Mouse (Mus musculus) lung, adult 18-20 months (tissue): Measurements from ENCODE around the gene Ifit3b.
A peak's percentile ranks its signal among the peaks of the same experiment; 100 is the strongest.
"Not testable (repeated sequence)": the region's sequence is repeated elsewhere in the genome, so short reads cannot be mapped to it uniquely, and the experiment has no call there.

ENCODE experiments used
- DNase-seq, 2 experiments: peaks; one replicate each; pipeline ENCODE4 v3.0.0; 2022; ENCODE audit warnings: mixed read lengths in 2 of 2

The Ifit3b gene

GRCm38 (mm10) chr19:34612243-34613001 lies 4.7 kb downstream of the Ifit3b start:
- DNase-seq: not testable (repeated sequence)

DNA sequence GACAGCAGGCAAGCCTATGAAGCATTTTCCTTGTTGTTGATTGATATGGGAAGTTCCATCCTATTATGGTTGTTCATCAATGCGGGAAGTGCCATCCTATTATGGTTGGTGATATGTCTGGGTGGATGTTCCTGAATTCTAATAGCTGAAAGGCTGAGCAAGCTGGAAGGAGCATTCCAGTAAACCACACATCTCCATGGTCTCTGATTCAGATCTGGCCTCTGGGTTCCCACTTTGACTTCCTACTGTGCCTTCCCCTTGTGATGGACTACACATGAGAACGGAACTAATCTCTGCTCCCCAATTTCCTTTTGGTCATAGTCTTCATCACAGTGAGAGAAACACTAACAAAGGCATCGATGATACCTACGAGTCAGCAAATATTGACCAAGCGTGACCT lies 13.1 kb downstream of the Ifit3b start:
- DNase-seq: no peak

GRCm38 (mm10) chr19:34623781-34624180 lies 16.0 kb downstream of the Ifit3b start:
- no peak for DNase-seq

DNA sequence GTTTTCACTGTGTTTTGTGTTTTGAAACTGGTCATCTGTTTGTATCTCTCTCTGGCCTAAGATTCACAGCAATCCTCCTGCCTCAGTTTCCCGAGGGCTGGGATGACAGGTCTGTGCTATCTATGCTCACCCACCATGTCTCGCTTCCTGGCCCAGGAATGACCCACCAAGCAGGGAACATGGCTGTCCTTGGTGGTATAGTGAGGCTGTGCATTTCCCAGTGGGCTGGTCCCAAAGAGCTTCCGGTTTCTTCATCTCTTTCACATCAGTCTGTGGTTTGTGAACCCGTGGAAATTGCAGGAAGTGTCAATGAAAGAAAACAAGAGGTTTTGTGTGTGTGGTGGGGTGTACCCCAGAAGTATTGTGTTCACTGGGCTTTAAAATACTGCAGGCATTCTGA lies 16.9 kb downstream of the Ifit3b start:
- DNase-seq: no peak

DNA sequence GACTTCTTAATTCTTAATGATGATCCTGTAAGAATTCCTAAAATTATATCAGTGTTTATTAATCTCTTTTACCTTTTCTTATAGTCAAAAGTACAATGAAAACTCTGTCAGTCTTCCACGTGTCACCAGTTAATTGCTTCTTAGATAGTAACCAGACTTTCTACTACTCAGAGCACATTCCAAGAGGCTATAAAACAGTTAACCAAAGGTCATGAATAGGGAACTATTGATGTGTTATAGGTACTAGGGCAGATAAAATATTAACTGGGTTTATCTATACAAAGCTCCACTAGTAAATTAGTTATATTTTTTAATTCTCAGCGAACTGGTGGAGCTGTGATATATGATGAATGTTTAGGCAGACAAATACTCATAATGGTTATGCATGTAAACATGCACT lies 19.7 kb downstream of the Ifit3b start:
- DNase-seq: no peak

DNA sequence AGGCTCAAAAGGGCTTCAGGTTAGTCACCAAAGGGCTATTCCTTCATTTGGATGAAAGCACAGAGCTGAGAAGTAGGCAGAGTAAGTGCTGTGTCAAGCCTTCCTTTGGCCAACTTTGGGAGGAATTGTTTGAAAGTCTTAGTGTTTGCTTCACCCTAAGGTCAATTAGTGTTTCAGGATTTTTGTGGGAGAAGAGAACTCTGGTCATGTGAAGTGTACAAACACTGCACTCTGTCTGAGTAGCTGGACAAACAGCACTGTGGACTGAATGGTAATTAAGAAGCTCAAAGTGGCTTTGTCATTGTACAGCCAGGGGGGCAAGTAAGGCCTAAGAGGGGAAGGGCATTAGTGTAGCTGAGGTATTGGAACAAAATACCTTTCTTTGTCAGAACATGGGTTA lies 23.7 kb downstream of the Ifit3b start:
- DNase-seq: peak; percentile 35 to 63

DNA sequence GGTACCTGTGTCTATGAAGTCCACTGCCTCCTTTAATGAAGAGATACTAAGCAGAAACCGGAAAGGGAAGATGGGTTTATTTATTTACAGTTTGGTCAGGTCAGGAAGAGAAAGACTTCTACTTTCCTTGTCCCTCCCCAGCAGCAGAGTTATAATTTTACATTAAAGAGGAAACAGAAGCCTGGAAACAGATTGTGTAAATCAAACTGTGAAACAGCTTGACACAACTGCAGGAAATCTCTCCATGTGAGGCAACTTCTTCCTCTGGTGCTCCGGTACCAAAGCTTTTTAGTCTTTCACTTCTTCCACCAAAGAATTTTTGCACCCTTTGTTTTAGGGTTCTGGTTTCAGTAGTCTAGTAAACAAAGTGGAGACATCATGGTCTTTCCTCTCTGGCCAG lies 25.7 kb downstream of the Ifit3b start:
- DNase-seq: no peak

- DNase-seq: peak; percentile 48 to 63
Observed at GRCm38 (mm10) chr19:34636933-34637557, 29.3 kb downstream of the Ifit3b start.

GRCm38 (mm10) chr19:34640623-34641022 lies 32.9 kb downstream of the Ifit3b start, which contains the start of the genes Ifit1bl2 and Ifit1:
Gene Ifit1bl2 (minus strand): TSS chr19:34640743.
Gene Ifit1 (plus strand): TSS chr19:34640871.
- DNase-seq: peak; percentile 27 to 53

- no peak for DNase-seq
Observed at GRCm38 (mm10) chr19:34642616-34643015, 34.8 kb downstream of the Ifit3b start.

DNA sequence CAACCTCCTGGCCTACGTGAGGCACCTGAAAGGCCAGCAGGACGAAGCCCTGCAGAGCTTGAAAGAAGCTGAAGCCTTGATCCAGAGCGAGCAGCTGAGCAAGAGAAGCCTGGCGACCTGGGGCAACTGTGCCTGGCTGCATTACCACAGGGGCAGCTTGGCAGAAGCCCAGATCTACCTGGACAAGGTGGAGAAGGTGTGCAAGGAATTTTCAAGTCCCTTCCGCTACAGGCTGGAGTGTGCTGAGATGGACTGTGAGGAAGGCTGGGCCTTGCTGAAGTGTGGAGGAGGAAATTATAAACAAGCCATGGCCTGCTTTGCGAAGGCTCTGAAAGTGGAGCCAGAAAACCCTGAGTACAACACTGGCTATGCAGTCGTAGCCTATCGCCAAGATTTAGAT lies 39.9 kb downstream of the Ifit3b start:
- DNase-seq: peak; percentile 68 to 69

- DNase-seq: no peak
Observed at GRCm38 (mm10) chr19:34650276-34650675, 42.5 kb downstream of the Ifit3b start.

GRCm38 (mm10) chr19:34650997-34651396 lies 43.2 kb downstream of the Ifit3b start:
- no peak for DNase-seq

GRCm38 (mm10) chr19:34655227-34655805 lies 47.5 kb downstream of the Ifit3b start:
- DNase-seq: no peak

DNA sequence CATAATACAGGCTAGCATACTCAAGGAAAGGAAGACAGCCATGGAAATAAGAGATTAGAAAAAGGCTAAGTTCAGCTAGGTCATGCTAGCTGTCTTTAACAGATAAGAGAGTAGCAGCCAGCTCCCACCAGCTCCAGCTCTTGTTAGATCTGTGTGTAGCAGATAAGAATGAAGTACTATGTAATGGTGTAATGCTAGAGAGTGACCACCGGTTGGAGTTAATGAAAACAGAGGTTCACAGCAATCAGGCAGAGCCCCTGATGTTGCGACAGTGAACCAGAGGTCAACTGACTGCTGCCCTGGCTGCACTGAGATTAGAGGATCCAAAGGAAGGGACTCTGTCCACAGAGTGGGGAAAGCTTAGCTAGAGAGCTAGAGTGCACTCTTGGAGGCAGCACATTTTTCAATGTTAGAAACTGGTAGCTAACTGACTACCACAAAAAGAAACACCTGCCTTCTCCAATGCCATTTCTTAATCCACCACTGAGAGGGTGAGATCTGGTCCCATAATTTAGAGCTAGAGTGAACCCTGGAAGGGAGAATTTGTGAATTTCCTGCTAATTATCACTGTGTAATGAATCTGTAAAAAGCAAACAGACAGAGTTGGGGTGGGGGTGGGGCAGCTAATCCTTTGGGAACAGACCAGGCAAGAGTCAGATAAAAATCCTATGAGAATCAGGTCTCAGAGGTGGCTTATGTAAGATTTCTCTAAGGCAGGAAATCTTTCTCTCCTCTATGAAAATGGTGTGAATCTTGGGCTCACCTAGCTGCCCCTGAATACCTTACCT lies 48.9 kb downstream of the Ifit3b start:
- no peak for DNase-seq

GRCm38 (mm10) chr19:34662067-34662507 lies 54.3 kb downstream of the Ifit3b start:
- DNase-seq: peak; percentile 62 to 74

DNA sequence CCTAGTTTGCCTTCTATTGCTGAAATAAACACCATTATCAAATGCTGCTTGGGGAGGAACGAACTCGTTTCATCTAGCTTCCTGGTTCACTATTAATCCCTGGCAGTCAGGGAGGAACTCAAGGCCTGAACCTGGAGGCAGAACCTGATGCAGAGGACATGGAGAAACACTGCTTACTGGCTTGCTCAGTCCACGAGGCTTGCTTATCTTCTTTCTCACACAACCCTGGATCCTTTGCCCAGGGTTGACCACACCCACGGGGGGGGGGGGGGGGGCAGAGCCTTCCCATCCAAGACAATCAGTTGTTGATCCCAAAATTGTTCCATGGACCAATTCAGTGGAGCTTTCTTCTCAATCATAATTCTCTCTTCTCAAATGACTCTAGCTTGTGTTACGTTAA lies 55.0 kb downstream of the Ifit3b start:
- DNase-seq: no peak
